21 mouse cellular contexts compared by ENCODE assay signal in the genomic region with DNA sequence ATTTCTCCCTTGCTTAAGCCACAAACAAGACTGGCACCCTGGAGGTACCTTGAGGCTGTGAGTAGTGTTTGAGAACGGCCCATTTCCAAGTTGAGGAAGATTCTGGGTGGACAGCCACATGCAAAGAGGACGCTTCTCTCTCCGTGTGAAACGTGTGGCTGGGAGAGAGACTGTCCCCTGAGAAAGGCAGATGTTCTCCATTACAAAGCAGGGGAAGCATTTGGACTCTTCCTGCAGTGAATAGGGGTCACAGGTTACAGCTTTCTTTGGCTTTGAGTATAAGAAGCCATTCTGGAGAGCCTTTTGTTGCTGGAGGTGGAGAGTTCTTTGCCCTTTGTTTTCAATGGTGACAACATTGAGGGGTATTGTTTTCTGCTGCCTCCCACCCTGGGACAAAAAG. TPM values are rescaled to one million over a fixed set of nuclear protein-coding genes. Genes with fewer than 3 reads are reported as not detected.
DNase-seq lines count a peak whose midpoint lies in the region; ATAC-seq and TF ChIP-seq lines count a peak whose summit lies in the region.
"Had no signal": no experiment of that assay in that cellular context is flagged by ENCODE, and none has a peak within 500 bp of the region (broad histone marks: within the 10 kb centered on the region; RNA-seq: fewer than 3 reads in every experiment).

No protein-coding gene starts in this region.

- H3K36me3 ChIP-seq in heart, embryonic 13.5 days, result no peaks in the 10 kb centered on the region; the same call in 1 of the 2 replicates
- no peaks in the 10 kb centered on the region for H3K36me3 ChIP-seq in kidney, postnatal 0 days (ENCODE audit: insufficient read depth, low read length)
- H3K36me3 ChIP-seq in kidney, embryonic 14.5 days (ENCODE audit: control insufficient read depth, insufficient read depth, low read length), result no peaks in the 10 kb centered on the region
- H3K36me3 ChIP-seq: embryonic facial prominence, embryonic 13.5 days; G1E; limb, embryonic 12.5 days had no signal

- WGBS in heart, embryonic 13.5 days, result 54% methylated on average over 4 of the region's 4 CpGs
- WGBS in kidney, postnatal 0 days, result 38% methylated on average over 4 of the region's 4 CpGs
- 33% methylated on average over 4 of the region's 4 CpGs for WGBS in kidney, embryonic 14.5 days

- intact Hi-C loops in heart, postnatal 36 days (cut with DNase I), result no loop called here

- H3K9ac ChIP-seq in heart, embryonic 13.5 days, result no peak overlapping the region
- H3K9ac ChIP-seq in kidney, postnatal 0 days (ENCODE audit: low read depth, low read length), result no peak overlapping the region
- no peak overlapping the region for H3K9ac ChIP-seq in kidney, embryonic 14.5 days (ENCODE audit: low read depth, low read length)
- H3K9ac ChIP-seq: embryonic facial prominence, embryonic 13.5 days; forebrain, embryonic 13.5 days; limb, embryonic 12.5 days; liver, embryonic 14.5 days had no signal

- no peak for DNase-seq in heart, postnatal 36 days
- peak; percentile 64 for DNase-seq in kidney, postnatal 0 days (ENCODE audit: low spot score)
- DNase-seq in ES-CJ7 (ENCODE audit: low read depth, low spot score), result peak; percentile 68
- peak; percentile 83 for DNase-seq in embryo, embryonic 10 days (ENCODE audit: low spot score)
- DNase-seq: adrenal gland, postnatal 14 days; B cell, adult 2 months; cerebellum, postnatal 10 days; heart, adult 11 months; retina, postnatal 1 day; thymus, adult 18-20 months had no signal

- H3K27ac ChIP-seq in heart, embryonic 13.5 days (replicated peaks), result peak overlapping the region; percentile 92
- H3K27ac ChIP-seq in kidney, postnatal 0 days, result peak overlapping the region; percentile 79; the same call in 1 of the 2 replicates
- H3K27ac ChIP-seq in kidney, embryonic 14.5 days (ENCODE audit: low read depth, low read length), result no peak overlapping the region
- H3K27ac ChIP-seq: forebrain, embryonic 13.5 days; left cerebral cortex, adult 2 months; liver, embryonic 14.5 days had no signal

- no peak overlapping the region for H3K4me3 ChIP-seq in heart, embryonic 13.5 days
- no peak overlapping the region for H3K4me3 ChIP-seq in kidney, postnatal 0 days (replicated peaks; ENCODE audit: low read depth, low read length)
- no peak overlapping the region for H3K4me3 ChIP-seq in kidney, embryonic 14.5 days (ENCODE audit: low read length)
- H3K4me3 ChIP-seq: embryonic facial prominence, embryonic 13.5 days; forebrain, embryonic 13.5 days; left cerebral cortex, adult 2 months; limb, embryonic 12.5 days had no signal

- peaks cover 70% of the 10 kb centered on the region for H3K4me1 ChIP-seq in heart, embryonic 13.5 days
- 0 out of 2 replicates have a peak, but pooled peaks cover 10% of the 10 kb centered on the region for H3K4me1 ChIP-seq in kidney, postnatal 0 days (replicated peaks; ENCODE audit: insufficient read depth, low read length)
- H3K4me1 ChIP-seq in kidney, embryonic 14.5 days (ENCODE audit: control insufficient read depth, insufficient read depth, low read length), result peaks cover 11% of the 10 kb centered on the region
- H3K4me1 ChIP-seq: forebrain, embryonic 13.5 days had no signal

- no peaks in the 10 kb centered on the region for H3K27me3 ChIP-seq in heart, embryonic 13.5 days (replicated peaks)
- H3K27me3 ChIP-seq in kidney, postnatal 0 days (ENCODE audit: insufficient read depth, low read length), result no peaks in the 10 kb centered on the region
- H3K27me3 ChIP-seq in kidney, embryonic 14.5 days (ENCODE audit: control insufficient read depth, insufficient read depth, low read length), result no peaks in the 10 kb centered on the region
- H3K27me3 ChIP-seq: embryonic facial prominence, embryonic 13.5 days; forebrain, embryonic 13.5 days; limb, embryonic 12.5 days had no signal

- no peak overlapping the region for H3K4me2 ChIP-seq in heart, embryonic 13.5 days
- H3K4me2 ChIP-seq in kidney, postnatal 0 days (ENCODE audit: low read length), result no peak overlapping the region
- no peak overlapping the region for H3K4me2 ChIP-seq in kidney, embryonic 14.5 days (replicated peaks; ENCODE audit: low read depth, low read length)
- H3K4me2 ChIP-seq: embryonic facial prominence, embryonic 13.5 days; forebrain, embryonic 13.5 days; limb, embryonic 12.5 days had no signal

- no peaks in the 10 kb centered on the region for H3K9me3 ChIP-seq in heart, embryonic 13.5 days
- no peaks in the 10 kb centered on the region for H3K9me3 ChIP-seq in kidney, postnatal 0 days (replicated peaks; ENCODE audit: low read length)
- H3K9me3 ChIP-seq in kidney, embryonic 14.5 days (ENCODE audit: control insufficient read depth, low read length), result no peaks in the 10 kb centered on the region
- H3K9me3 ChIP-seq: embryonic facial prominence, embryonic 13.5 days; forebrain, embryonic 13.5 days; limb, embryonic 12.5 days had no signal

- no peak for TF ChIP-seq CTCF in kidney, postnatal 0 days (IDR thresholded peaks at IDR 0.05; ENCODE audit: low read depth)

- no peak for ATAC-seq in heart, embryonic 13.5 days (ENCODE audit: extremely low read depth, insufficient number of reproducible peaks, low FRiP score, low TSS enrichment)
- ATAC-seq in kidney, postnatal 0 days (replicated peaks; ENCODE audit: low FRiP score, low read depth), result no peak
- no peak for ATAC-seq in kidney, embryonic 14.5 days (ENCODE audit: low FRiP score, low TSS enrichment)
- ATAC-seq in frontal cortex, adult (ENCODE audit: low TSS enrichment), result no peak
- no peak for ATAC-seq in monocyte, adult 5-6 weeks (replicated peaks; ENCODE audit: insufficient number of reproducible peaks, low FRiP score, low TSS enrichment, poor library complexity, severe bottlenecking)
- ATAC-seq: forebrain, embryonic 13.5 days; hindbrain, embryonic 16.5 days had no signal

RNA-seq across cellular contexts. Expression of a gene that starts 48.3 kb away (rescaled TPM):
- polyA plus RNA-seq in heart, embryonic 13.5 days (2015; fragmentation: Nextera tagmentation; extraction: Ambion mirVana), result 41.3 and 43.1 TPM in 2 replicates
- 10 to 100 TPM; 89.4 to 95.7 TPM for total RNA-seq in heart, postnatal 36 days (2021)
- polyA plus RNA-seq in kidney, postnatal 0 days (2015; fragmentation: Nextera tagmentation; extraction: Ambion mirVana), result 20.5 and 24.7 TPM in 2 replicates
- 17.1 and 24.0 TPM in 2 replicates for polyA plus RNA-seq in kidney, embryonic 14.5 days (2014; fragmentation: Nextera tagmentation; extraction: Ambion mirVana)
- total RNA-seq in monocyte, adult 5-6 weeks (2017), result 0.67 to 1.3 TPM (median 0.96 TPM) in 3 replicates
- polyA plus RNA-seq: G1E had no signal

Comparison
In these comparisons a context has a peak if more than half of its experiments do, and no peak if none do; other contexts are left out.
1. DNase-seq: peak in kidney, postnatal 0 days (single experiment), ES-CJ7 (single experiment) and embryo, embryonic 10 days (single experiment); none in heart, postnatal 36 days (0 of 2).